Mouse (Mus musculus): ENCODE measurements around the gene Rab11fip2. TPM values are rescaled to one million over a fixed set of nuclear protein-coding genes. Genes with fewer than 3 reads are reported as not detected.

Gene Rab11fip2
- polyA plus RNA-seq, 1 experiment, result 11.6 TPM

GRCm38 (mm10) chr19:59905296-59906081 lies 38.0 kb downstream of the Rab11fip2 start:
- Histone ChIP-seq H3K9me3 (replicated peaks; ENCODE audit: control insufficient read depth, insufficient read depth, low read length, poor library complexity, severe bottlenecking) (no peaks in the 10 kb centered on the region), H3K4me3 (ENCODE audit: low read depth, low read length) (no peak overlapping the region), H3K9ac (ENCODE audit: low read depth, poor library complexity, severe bottlenecking) (no peak overlapping the region), H3K27me3 (ENCODE audit: control insufficient read depth, insufficient read depth, low read length, poor library complexity, severe bottlenecking) (no peaks in the 10 kb centered on the region), H3K27ac (ENCODE audit: insufficient read depth, low read length) (no peak overlapping the region), H3K4me1 (ENCODE audit: control insufficient read depth, insufficient read depth, low read length) (no peaks in the 10 kb centered on the region), H3K36me3 (ENCODE audit: control insufficient read depth, insufficient read depth, low read length, poor library complexity, severe bottlenecking) (no peaks in the 10 kb centered on the region)
- TF ChIP-seq CTCF (IDR thresholded peaks at IDR 0.05; ENCODE audit: low read depth, low read length) (no peak), EP300 (IDR thresholded peaks at IDR 0.05; ENCODE audit: insufficient read depth, low read depth, low read length) (no peak), POLR2A (IDR thresholded peaks at IDR 0.05; ENCODE audit: insufficient read depth, low read length) (no peak)

GRCm38 (mm10) chr19:59899965-59900364 lies 43.5 kb downstream of the Rab11fip2 start:
- Histone ChIP-seq H3K27ac (ENCODE audit: insufficient read depth, low read length) (no peak overlapping the region), H3K36me3 (ENCODE audit: control insufficient read depth, insufficient read depth, low read length, poor library complexity, severe bottlenecking) (no peaks in the 10 kb centered on the region), H3K9ac (ENCODE audit: low read depth, poor library complexity, severe bottlenecking) (no peak overlapping the region), H3K9me3 (replicated peaks; ENCODE audit: control insufficient read depth, insufficient read depth, low read length, poor library complexity, severe bottlenecking) (no peaks in the 10 kb centered on the region), H3K4me1 (ENCODE audit: control insufficient read depth, insufficient read depth, low read length) (no peaks in the 10 kb centered on the region), H3K4me3 (ENCODE audit: low read depth, low read length) (no peak overlapping the region), H3K27me3 (ENCODE audit: control insufficient read depth, insufficient read depth, low read length, poor library complexity, severe bottlenecking) (no peaks in the 10 kb centered on the region)
- TF ChIP-seq CTCF (IDR thresholded peaks at IDR 0.05; ENCODE audit: low read depth, low read length) (no peak), POLR2A (IDR thresholded peaks at IDR 0.05; ENCODE audit: insufficient read depth, low read length) (no peak), EP300 (IDR thresholded peaks at IDR 0.05; ENCODE audit: insufficient read depth, low read depth, low read length) (no peak)

GRCm38 (mm10) chr19:59898301-59898700 lies 45.2 kb downstream of the Rab11fip2 start:
- no peak overlapping the region for H3K4me3 ChIP-seq (ENCODE audit: low read depth, low read length)

GRCm38 (mm10) chr19:59889383-59889782 lies 54.1 kb downstream of the Rab11fip2 start:
- Histone ChIP-seq H3K4me1 (ENCODE audit: control insufficient read depth, insufficient read depth, low read length) (no peaks in the 10 kb centered on the region), H3K36me3 (ENCODE audit: control insufficient read depth, insufficient read depth, low read length, poor library complexity, severe bottlenecking) (no peaks in the 10 kb centered on the region), H3K9ac (ENCODE audit: low read depth, poor library complexity, severe bottlenecking) (no peak overlapping the region), H3K27me3 (ENCODE audit: control insufficient read depth, insufficient read depth, low read length, poor library complexity, severe bottlenecking) (no peaks in the 10 kb centered on the region), H3K4me3 (ENCODE audit: low read depth, low read length) (no peak overlapping the region), H3K27ac (ENCODE audit: insufficient read depth, low read length) (no peak overlapping the region), H3K9me3 (replicated peaks; ENCODE audit: control insufficient read depth, insufficient read depth, low read length, poor library complexity, severe bottlenecking) (no peaks in the 10 kb centered on the region)
- TF ChIP-seq CTCF (IDR thresholded peaks at IDR 0.05; ENCODE audit: low read depth, low read length) (no peak), EP300 (IDR thresholded peaks at IDR 0.05; ENCODE audit: insufficient read depth, low read depth, low read length) (no peak), POLR2A (IDR thresholded peaks at IDR 0.05; ENCODE audit: insufficient read depth, low read length) (no peak)

More at GRCm38 (mm10) chr19:59898301-59898700, 45.2 kb downstream of the Rab11fip2 start:
- no peak overlapping the region for H3K27ac ChIP-seq (ENCODE audit: insufficient read depth, low read length)
- H3K9ac ChIP-seq (ENCODE audit: low read depth, poor library complexity, severe bottlenecking), result no peak overlapping the region
- H3K9me3 ChIP-seq (replicated peaks; ENCODE audit: control insufficient read depth, insufficient read depth, low read length, poor library complexity, severe bottlenecking), result no peaks in the 10 kb centered on the region
- TF ChIP-seq CTCF (IDR thresholded peaks at IDR 0.05; ENCODE audit: low read depth, low read length) (no peak), POLR2A (IDR thresholded peaks at IDR 0.05; ENCODE audit: insufficient read depth, low read length) (no peak), EP300 (IDR thresholded peaks at IDR 0.05; ENCODE audit: insufficient read depth, low read depth, low read length) (no peak)
- no peaks in the 10 kb centered on the region for H3K4me1 ChIP-seq (ENCODE audit: control insufficient read depth, insufficient read depth, low read length)
- H3K36me3 ChIP-seq (ENCODE audit: control insufficient read depth, insufficient read depth, low read length, poor library complexity, severe bottlenecking), result no peaks in the 10 kb centered on the region
- no peaks in the 10 kb centered on the region for H3K27me3 ChIP-seq (ENCODE audit: control insufficient read depth, insufficient read depth, low read length, poor library complexity, severe bottlenecking)

- Histone ChIP-seq H3K4me1 (ENCODE audit: control insufficient read depth, insufficient read depth, low read length) (no peaks in the 10 kb centered on the region), H3K9ac (ENCODE audit: low read depth, poor library complexity, severe bottlenecking) (no peak overlapping the region), H3K27ac (ENCODE audit: insufficient read depth, low read length) (no peak overlapping the region), H3K4me3 (ENCODE audit: low read depth, low read length) (no peak overlapping the region), H3K9me3 (replicated peaks; ENCODE audit: control insufficient read depth, insufficient read depth, low read length, poor library complexity, severe bottlenecking) (no peaks in the 10 kb centered on the region), H3K27me3 (ENCODE audit: control insufficient read depth, insufficient read depth, low read length, poor library complexity, severe bottlenecking) (no peaks in the 10 kb centered on the region), H3K36me3 (ENCODE audit: control insufficient read depth, insufficient read depth, low read length, poor library complexity, severe bottlenecking) (no peaks in the 10 kb centered on the region)
- TF ChIP-seq POLR2A (IDR thresholded peaks at IDR 0.05; ENCODE audit: insufficient read depth, low read length), result no peak
- TF ChIP-seq CTCF (IDR thresholded peaks at IDR 0.05; ENCODE audit: low read depth, low read length), result no peak
- no peak for TF ChIP-seq EP300 (IDR thresholded peaks at IDR 0.05; ENCODE audit: insufficient read depth, low read depth, low read length)
Observed at GRCm38 (mm10) chr19:59888846-59889245, 54.6 kb downstream of the Rab11fip2 start.

- H3K9ac ChIP-seq (ENCODE audit: low read depth, poor library complexity, severe bottlenecking), result no peak overlapping the region
- H3K36me3 ChIP-seq (ENCODE audit: control insufficient read depth, insufficient read depth, low read length, poor library complexity, severe bottlenecking), result no peaks in the 10 kb centered on the region
- no peaks in the 10 kb centered on the region for H3K9me3 ChIP-seq (replicated peaks; ENCODE audit: control insufficient read depth, insufficient read depth, low read length, poor library complexity, severe bottlenecking)
- H3K4me3 ChIP-seq (ENCODE audit: low read depth, low read length), result no peak overlapping the region
- TF ChIP-seq POLR2A (IDR thresholded peaks at IDR 0.05; ENCODE audit: insufficient read depth, low read length) (no peak), EP300 (IDR thresholded peaks at IDR 0.05; ENCODE audit: insufficient read depth, low read depth, low read length) (no peak), CTCF (IDR thresholded peaks at IDR 0.05; ENCODE audit: low read depth, low read length) (no peak)
- H3K4me1 ChIP-seq (ENCODE audit: control insufficient read depth, insufficient read depth, low read length), result no peaks in the 10 kb centered on the region
- H3K27me3 ChIP-seq (ENCODE audit: control insufficient read depth, insufficient read depth, low read length, poor library complexity, severe bottlenecking), result no peaks in the 10 kb centered on the region
- H3K27ac ChIP-seq (ENCODE audit: insufficient read depth, low read length), result no peak overlapping the region
Observed at GRCm38 (mm10) chr19:59887866-59888265, 55.6 kb downstream of the Rab11fip2 start.
